Mouse (Mus musculus): Measurements from ENCODE around the gene Nlrp6. TPM values are rescaled to one million over a fixed set of nuclear protein-coding genes. Genes with fewer than 3 reads are reported as not detected.
"Not testable (repeated sequence)": the region's sequence is repeated elsewhere in the genome, so short reads cannot be mapped to it uniquely, and the experiment has no call there.

Nlrp6 gene
- total RNA-seq (2015; ENCODE audit: low replicate concordance) (not detected in 2 replicates), total RNA-seq (2017; ENCODE audit: low replicate concordance) (not detected in 2 replicates)

DNA sequence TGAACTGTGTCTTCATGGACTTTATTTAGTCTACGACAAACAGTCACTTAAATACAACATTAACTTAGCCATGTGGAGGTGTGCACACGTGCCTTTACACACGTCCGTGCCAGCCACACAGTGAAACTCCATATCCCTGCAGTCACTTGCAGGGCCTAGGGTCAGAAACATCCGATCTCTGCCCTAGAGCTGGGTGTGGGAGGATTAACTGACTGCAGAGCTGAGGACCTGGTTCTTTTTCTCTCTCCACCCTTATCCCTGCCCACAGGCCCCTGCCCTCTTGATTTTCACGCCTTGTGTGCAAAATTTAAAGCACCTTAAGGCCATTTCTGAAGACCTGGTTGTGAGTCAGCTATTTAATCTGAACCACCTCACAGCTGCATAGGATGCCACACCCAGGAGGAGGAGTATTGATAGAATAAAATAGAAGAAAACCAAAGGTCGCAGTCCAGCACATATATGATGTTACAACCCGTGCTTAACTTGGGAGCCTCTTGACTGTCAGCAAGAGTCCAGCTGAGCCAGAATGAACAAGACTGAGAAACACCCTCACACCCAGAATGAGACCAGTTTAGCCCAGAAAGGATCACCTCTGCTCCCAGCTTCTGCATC lies at the start of gene Nlrp6:
Nlrp6 (plus strand) TSS at position 485 of the 612 bp plus-strand sequence.
- no peak for ATAC-seq (replicated peaks; ENCODE audit: low FRiP score, poor library complexity, severe bottlenecking)

DNA sequence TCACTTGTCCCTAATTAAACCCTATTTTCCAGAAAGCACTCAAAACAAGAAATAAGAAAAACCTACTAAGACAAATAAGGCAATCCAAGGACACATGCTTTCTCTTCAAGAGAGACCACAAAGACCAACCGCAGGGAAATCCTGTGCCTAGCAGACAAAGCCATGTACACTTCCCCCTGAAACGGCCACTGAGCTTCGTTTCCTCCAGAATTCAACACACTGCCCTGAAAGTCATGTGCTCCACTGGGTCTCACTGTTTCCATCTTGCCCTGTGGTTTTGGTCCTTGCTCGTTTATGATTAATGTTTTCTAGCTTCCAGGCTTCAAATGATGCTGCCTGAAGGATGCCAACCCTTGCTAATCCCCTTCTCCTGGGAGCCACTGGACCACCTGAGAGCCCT lies 46.5 kb upstream of the Nlrp6 start:
- no peak for ATAC-seq (replicated peaks; ENCODE audit: low FRiP score, poor library complexity, severe bottlenecking)

DNA sequence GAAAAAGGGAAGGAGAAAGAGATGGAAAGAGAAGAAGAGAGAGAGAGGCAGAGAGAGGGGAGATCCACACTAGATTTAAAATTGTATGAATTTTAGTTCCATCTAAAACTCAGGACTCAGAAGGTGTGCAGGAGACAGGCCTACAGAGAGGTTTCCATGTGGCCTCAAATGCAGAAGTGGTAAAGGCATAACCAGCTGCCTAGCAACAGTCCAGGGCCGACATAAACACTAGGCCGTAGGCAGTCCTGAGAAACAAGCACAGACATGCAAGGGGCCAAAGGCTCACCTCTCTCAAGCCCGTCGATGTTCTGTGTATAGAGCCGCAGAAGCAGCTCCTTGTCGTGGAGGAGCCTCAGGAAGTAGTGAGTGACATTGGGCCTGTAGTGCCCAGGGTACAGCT lies 43.3 kb upstream of the Nlrp6 start:
- ATAC-seq (replicated peaks; ENCODE audit: low FRiP score, poor library complexity, severe bottlenecking), result no peak

DNA sequence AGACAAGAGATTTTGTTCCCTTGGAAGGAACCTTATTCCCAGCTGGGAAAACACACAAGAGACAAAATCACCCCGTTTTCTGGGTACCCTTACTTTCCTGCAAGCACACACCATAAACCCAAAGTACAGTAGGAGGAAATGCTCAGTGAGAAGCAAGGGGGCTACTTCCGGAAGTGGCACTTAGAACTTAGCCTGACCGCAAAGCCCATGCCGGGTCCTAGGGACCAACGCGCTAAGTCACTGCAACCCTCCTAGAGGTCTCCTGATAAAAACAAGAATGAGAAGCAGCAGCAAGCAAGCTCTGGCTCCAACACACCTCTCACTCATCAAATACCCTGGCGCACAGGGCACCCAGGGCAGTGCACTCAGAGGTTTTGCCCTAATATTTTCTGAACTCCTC lies 41.3 kb upstream of the Nlrp6 start:
- no peak for ATAC-seq (replicated peaks; ENCODE audit: low FRiP score, poor library complexity, severe bottlenecking)

DNA sequence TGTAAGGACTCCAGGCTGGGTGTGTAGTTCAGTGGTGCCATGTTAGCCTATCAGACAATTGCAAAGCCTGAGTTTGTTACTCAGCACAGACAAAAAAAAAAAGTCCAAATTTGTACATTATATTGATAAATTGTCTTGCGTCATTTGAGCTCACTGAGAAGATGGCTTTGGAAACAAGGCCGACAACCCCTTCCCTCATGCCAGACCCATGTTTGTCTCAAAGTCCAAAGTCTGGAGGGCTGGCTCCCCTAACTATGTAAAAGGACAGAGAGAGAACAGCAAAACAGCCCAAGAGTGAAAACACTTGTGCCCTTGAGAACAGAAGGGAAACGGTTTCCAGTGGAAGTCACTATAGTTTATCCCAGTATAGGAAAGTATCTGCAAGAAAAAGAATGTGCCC lies 40.3 kb upstream of the Nlrp6 start:
- no peak for ATAC-seq (replicated peaks; ENCODE audit: low FRiP score, poor library complexity, severe bottlenecking)

DNA sequence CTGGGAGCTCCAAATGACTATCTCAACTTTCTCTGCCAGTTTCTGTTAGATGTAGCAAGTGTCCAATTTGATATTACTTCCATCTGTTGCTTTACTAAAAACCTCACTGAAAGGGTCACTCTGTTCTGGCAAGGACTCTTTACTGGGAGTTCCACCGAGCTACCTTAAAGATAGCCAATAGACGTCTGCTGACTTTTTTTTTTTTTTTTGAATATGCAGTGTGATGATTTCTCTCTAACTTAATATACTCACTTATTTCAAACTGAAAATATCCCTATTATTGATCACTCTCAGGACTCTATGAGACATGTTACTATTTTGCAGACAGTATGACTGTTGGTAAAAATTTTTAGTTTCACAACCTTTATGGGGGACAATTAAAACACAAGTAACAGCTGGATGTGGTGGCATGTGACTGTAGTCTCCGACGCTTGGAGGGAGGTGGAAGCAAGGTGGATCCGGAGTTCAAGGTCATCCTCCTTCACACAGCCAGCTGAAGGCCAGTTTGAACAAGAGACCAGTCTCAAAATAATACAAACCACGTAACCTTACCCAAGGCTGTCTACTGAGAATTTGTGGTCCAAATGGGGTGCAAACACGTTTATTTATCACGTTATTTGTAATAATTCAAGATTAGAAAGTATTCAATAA lies 39.7 kb upstream of the Nlrp6 start:
- no peak for ATAC-seq (replicated peaks; ENCODE audit: low FRiP score, poor library complexity, severe bottlenecking)

DNA sequence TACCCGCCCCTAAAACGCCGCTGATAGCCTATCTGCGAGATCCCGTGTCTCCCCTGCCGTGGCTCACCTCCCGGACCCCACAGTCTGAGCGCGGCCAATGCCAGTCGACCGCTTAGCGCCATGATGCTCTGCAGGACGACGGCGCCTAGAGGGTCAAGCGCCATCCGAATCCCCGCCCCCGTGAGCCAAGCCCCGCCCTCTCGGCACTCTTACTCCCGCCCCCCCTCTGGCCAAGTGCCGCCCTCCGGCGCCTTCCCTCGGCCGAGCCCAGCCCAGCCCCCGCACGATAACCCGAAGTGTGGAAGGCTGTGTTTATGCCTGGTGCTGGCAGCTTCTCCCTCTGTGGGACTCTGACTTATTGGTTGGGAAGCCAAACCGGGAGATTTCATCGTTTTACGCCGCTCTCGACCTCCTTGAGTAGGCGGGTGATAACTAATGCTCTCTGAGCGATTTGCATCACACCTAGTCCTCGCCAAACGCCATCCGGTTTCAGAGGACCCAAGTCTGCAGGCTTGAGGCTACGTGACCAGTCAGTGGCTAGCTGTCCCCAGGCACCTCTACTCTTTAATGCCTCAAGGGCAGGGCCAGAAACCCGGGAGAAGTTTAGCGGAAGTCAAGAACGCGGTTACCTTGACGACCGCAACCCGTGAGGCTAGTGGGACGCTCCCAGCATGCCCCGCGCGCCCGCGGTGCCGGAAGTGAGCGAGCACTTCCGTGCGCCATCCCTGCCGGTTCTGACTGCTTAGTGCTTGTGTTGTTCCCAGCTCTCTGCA lies 38.8 kb upstream of the Nlrp6 start, which contains the start of the genes Psmd13 and Sirt3:
Psmd13 (plus strand) TSS at position 273 of the 773 bp plus-strand sequence.
Sirt3 (minus strand) TSS at position 614 of the 773 bp plus-strand sequence.
- peak; percentile 89 for ATAC-seq (replicated peaks; ENCODE audit: low FRiP score, poor library complexity, severe bottlenecking)

DNA sequence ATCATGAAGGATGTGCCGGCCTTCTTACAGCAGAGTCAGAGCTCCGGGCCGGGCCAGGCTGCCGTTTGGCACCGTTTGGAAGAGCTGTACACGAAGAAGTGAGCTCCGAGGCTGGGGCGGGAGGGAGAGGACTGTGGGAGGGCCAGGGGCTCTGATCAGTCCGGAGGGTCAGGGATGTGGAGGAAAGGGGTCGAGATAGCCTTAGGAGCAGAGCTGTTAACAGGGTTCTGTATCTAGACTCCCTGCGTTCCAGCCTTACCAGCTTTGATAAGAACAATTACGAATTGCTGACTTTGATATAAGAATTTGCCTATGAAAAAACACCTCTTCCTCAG lies 38.3 kb upstream of the Nlrp6 start:
- peak; percentile 39 for ATAC-seq (replicated peaks; ENCODE audit: low FRiP score, poor library complexity, severe bottlenecking)

DNA sequence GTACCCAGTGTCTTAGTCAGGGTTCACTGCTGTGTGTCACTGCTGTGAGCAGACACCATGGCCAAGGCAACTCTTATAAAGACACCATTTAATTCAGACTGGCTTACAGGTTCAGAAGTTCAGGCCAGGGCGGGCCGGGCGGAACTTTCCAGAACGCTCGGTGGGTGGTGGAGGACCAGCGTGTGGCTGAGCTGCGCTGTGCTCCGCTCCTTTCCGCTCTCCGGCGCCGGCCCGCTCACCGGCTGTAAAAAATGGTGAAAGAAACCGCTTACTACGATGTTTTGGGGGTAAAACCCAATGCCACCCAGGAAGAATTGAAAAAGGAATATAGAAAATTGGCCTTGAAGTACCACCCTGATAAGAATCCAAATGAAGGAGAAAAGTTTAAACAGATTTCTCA lies 30.1 kb upstream of the Nlrp6 start:
- not testable (repeated sequence) for ATAC-seq (replicated peaks; ENCODE audit: low FRiP score, poor library complexity, severe bottlenecking)

DNA sequence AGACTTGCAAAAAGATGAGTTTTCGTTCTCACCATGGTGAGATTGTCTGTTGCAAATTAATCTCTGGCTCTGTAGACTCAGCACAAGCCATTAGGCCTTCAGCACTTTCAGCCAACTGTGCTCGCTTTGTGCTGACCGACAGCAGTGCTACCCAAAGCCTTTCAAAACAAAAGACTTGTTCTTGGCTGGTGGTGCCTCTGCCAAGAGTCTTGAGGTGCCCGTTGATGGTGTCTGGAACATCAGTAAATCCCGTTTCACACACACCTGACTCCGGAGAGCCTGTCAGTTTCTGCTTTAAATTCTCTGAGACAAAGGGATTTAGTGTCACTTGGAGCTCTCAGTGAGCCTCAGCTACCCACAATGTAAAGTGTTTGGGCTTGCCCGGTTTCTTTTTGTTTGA lies 26.7 kb upstream of the Nlrp6 start:
- ATAC-seq (replicated peaks; ENCODE audit: low FRiP score, poor library complexity, severe bottlenecking), result no peak

DNA sequence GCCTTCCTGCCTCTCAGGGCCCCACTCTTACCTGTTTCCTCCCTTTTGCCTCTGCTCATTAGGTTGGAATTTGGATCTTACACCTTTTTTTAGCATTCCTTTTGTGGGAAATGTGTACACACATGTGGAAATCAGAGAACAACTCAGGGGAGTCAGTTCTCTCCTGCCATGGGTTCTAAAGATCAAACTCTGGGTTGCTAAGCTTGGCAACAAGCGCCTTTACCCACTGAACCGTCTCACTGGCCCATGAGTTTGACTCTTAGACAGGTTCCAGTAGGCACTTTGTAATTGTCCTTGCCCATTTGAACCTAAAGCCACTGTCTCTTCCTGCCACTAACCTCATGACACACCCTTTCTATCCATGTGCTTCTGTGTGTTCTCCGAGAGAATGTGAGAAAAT lies 26.1 kb upstream of the Nlrp6 start:
- ATAC-seq (replicated peaks; ENCODE audit: low FRiP score, poor library complexity, severe bottlenecking), result no peak

DNA sequence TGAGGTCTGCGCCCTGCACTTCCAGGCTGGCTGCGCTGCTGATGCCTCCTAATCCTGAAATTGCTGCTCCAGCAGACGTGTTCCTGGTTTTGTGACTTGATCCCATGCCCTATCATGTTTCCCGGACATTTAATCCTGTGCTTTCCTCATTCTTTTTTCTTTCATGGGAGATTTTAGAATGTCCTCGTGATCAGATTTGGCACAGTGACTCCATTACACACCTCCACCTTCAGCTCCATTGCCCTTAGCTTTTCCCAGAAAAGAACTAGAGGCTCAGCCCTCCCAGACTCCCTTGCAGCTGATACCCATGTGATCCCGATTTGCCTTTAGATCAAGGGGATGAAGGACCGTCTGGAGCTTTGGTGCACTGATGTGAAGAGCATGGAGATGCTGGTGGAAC lies 22.8 kb upstream of the Nlrp6 start:
- ATAC-seq (replicated peaks; ENCODE audit: low FRiP score, poor library complexity, severe bottlenecking), result no peak

DNA sequence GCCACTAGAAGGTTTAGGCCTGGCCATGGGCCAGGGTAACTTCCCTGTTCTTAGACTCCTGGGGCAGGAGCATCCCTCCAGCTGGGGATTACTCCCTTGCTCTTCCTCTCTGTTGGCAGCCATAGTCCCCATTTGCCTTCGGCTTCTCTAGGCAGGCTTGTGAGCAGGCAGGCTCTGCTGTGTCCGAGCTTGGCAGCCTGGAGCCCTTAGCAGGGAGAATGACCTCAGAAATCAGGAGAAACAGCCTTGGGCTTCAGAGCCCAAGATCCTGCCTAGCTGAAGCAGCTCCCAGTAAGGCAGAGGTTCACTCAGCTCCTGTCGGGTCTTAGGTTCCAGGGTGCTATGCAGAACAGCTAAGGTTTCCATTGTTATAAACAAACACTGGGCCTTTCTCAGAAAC lies 21.6 kb upstream of the Nlrp6 start:
- ATAC-seq (replicated peaks; ENCODE audit: low FRiP score, poor library complexity, severe bottlenecking), result no peak

DNA sequence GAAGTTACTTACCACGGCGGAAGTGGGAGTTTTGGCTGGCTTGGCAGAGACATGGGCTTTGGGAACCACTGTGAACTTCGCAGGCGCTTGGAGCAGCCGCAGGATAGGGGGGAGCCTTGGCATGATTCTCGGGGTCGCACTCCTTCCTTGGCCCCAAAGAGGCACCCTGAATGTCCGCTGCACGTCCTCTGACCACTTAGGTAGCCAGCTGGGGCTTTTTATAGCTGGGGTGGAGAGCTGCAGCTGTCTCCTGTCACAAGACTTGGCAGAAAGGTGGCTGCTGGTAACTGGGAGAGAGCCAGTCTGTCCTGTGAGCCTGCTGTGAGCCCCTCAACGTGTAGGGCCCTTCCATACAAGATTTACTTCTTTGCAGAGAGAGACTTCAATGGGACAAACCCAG lies 20.5 kb upstream of the Nlrp6 start, which contains the start of gene Cox8b:
Cox8b (minus strand) TSS at position 227 of the 400 bp plus-strand sequence.
- no peak for ATAC-seq (replicated peaks; ENCODE audit: low FRiP score, poor library complexity, severe bottlenecking)

DNA sequence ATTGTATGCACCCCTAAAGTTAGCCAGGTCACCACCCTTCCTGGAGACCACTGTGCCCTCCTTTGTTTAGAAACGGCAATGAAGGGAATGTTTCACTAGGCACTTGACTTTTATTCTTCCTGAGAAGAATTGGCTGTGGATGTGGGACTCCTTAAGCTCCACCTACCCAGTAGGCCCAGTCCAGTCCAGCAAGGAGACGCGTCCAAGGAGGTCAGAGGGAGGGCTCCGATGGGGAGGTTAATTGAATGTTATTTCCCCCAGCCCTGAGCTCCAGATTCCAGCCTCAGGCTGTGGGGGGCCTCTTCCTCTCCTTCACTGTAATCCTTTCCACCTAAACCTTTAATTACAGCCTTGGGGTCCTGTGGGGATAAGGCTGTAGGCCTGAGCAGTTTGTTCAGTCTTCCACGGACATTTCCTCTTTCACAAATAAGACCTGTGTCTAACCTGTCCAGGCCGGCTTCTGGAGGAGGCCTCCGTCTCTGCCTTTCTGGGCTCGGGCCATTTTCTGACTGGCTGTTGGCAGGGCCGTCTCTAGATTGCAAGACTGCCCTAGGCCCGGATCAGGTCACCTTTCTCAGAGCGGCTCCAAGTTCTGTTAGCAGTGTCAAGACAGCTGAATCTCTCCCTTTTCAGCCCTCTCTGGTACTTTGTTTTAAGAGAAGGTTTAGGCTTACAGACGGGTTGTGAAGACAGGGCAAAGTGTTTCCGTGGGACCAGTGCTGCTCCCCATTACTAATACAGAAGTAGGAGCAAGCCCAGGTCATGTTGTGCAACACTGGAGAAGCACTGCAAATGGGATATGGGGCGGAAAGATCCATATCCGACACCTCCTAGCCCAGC lies 18.4 kb upstream of the Nlrp6 start:
- ATAC-seq (replicated peaks; ENCODE audit: low FRiP score, poor library complexity, severe bottlenecking), result no peak

DNA sequence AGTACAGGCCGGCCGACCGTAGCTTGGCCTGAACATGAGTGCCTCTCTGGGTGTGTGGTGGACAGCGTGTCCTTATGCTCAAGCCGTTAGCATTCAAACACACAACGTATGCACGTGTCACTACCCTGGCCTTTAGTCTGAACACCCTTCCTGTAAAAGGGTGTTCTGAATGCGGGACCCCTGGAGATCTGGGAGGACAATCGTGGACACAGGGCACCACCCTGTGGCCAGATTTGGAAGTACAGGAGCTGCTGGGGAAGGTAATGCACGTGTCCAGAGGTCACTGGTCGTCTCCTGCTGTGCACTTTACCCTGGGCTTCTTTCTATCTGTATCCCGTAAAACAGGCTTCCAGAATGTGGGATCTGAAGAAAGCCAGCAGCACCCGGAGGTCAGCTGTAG lies 17.5 kb upstream of the Nlrp6 start:
- peak; percentile 62 for ATAC-seq (replicated peaks; ENCODE audit: low FRiP score, poor library complexity, severe bottlenecking)

DNA sequence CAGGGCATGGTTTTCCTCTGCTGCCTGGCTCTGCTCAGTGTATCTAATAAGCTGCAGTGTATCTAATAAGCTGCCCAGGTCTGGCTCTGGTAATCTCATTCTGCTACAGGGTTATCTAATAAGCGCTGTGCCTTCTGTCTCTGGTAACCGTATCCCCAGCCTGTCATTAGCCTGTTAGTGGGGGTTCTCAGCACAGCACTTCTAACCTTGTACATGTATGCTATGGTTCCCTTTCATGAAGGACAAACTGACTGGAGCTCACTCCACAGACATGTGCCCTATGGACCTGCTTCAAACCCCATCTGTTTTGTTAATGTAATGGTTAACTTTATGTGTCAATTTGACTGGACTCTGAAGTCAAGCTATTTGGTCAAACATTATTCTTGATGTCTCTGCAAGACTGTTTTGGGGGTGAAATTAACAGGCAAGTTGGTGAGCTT lies 15.0 kb upstream of the Nlrp6 start:
- ATAC-seq (replicated peaks; ENCODE audit: low FRiP score, poor library complexity, severe bottlenecking), result no peak

DNA sequence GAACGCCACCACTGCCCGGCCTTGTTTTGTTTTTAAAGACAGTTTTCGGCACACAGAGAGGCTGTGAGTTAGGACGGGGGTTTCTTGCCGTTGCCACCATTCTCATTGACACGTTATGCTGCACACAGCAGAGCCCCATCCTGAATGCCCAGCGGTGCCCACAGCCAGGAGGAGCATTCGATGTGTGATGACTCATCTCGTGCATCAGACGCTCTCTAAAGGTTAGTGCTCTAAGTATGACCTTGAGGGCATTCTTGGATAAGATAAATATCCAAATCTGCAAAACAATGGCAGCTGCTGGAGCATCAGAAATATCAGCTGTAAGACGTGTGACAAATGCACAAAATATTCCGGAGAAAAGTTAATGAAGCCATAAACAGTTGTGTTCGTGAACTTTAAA lies 13.6 kb upstream of the Nlrp6 start:
- no peak for ATAC-seq (replicated peaks; ENCODE audit: low FRiP score, poor library complexity, severe bottlenecking)

DNA sequence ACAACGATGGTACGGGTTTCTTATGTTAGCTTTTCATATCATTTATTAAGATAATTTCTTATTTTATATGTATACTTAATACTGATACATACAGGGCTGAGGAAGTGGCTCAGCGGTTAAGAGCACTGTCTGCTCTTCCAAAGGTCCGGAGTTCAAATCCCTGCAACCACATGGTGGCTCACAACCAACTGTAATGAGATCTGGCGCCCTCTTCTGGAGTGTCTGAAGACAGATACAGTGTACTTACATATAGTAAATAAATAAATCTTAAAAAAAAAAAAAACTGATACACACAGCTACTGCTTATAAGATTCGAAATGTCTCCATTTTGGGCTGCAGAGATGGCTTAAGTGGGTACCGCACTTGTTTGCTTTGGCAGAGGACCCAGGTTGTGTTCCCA lies 13.0 kb upstream of the Nlrp6 start:
- ATAC-seq (replicated peaks; ENCODE audit: low FRiP score, poor library complexity, severe bottlenecking), result no peak

DNA sequence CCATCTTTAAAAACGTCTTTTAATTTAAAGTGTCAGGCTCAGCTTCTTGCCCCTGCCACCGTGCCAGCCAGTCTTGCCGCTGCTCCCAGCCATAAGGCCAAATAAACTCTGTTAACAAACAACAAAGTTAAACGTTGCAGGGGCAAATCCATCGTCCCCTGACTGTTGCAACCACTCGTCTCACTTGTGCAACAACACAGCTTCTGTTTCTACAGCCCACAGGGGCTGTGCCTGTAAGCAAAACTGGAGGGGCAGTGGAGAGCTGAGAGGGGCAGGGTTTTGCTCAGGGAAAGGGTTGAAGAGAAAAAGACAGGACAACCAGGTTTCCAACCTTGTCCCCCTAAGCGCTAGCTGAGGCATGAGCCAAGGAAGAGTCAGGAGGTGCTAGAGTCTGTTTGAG lies 12.5 kb upstream of the Nlrp6 start:
- ATAC-seq (replicated peaks; ENCODE audit: low FRiP score, poor library complexity, severe bottlenecking), result no peak

Data from erythroblast, adult 5-6 weeks (primary cell).